Mouse (Mus musculus) kidney, adult 2 months (tissue): ENCODE data around the gene Nmrk1.

Experiments
- CTCF ChIP-seq: fragments of 200-500 bp; conservative IDR thresholded peaks from 2 replicates; pipeline ENCODE4 v1.5.1; 2011; ENCODE audit warnings: low read depth, mild to moderate bottlenecking, control low read depth, low read length, moderate library complexity, mixed read lengths; ENCODE audit not compliant: insufficient read depth, insufficient read length
- POLR2A ChIP-seq: fragments of 200-500 bp; IDR thresholded peaks from one replicate; pipeline ENCODE4 v1.6.1; 2011; ENCODE audit warnings: low read depth, low read length, control low read depth

GRCm38 (mm10) chr19:18658473-18658872 is 26.7 kb downstream of the Nmrk1 start:
- no peak for TF ChIP-seq POLR2A
- TF ChIP-seq CTCF: no peak
